Mouse (Mus musculus): ENCODE data around the gene Vwa3b. TPM values are rescaled to one million over a fixed set of nuclear protein-coding genes. Genes with fewer than 3 reads are reported as not detected.

Gene Vwa3b
- polyA plus RNA-seq, 1 experiment, result 0.04 TPM

DNA sequence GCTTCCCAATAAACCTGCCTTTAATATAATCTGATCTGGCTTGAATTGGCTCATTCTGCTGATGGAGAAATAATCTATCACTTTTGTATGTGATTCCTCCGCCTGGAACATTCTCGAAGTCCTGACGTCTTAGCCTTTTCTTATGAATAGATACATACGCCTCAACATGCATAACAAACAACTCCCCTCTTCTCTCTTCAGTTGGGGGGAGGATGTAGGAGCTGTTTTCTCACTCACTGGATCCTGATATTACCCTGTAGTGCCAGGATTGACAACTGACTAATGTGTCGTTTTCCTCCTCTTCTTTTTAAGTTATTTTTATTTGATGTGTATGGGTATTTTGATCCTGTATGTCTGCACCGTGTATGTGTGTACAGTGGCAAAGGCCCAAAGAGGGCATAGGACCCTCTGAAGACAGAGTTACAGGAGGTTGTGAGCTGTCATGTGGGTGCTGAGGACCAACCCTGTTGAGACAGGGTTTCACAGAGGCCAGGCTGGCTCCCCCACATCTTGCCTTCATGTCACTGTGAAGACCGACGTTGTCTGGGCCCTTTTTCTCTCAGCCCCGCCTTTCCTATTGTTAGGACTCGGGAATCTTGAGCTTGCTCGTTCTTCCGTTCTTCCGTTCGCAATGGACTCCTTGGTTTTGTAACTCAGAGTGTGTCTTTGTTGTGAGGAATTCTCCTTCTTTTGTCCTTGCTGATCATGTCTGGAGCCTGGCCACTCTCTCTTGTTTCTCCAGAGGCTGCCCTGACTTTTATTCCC, 39.8 kb upstream of the Vwa3b start:
- no peak overlapping the region for H3K27ac ChIP-seq (ENCODE audit: insufficient read depth, low read depth, low read length)
- no peaks in the 10 kb centered on the region for H3K36me3 ChIP-seq (ENCODE audit: control insufficient read depth, insufficient read depth, low read length)
- peaks cover 8% of the 10 kb centered on the region; the same call in 1 of the 2 replicates for H3K4me1 ChIP-seq (ENCODE audit: control insufficient read depth, insufficient read depth, insufficient read length, low read length)
- no peak overlapping the region for H3K4me3 ChIP-seq (ENCODE audit: low read depth, low read length)
- no peaks in the 10 kb centered on the region for H3K27me3 ChIP-seq (ENCODE audit: control insufficient read depth, insufficient read depth, low read length)
- no peak for TF ChIP-seq CTCF (IDR thresholded peaks at IDR 0.05; ENCODE audit: extremely low read depth, insufficient read length, insufficient replicate concordance, low read depth, low read length)
- no peak for TF ChIP-seq POLR2A (IDR thresholded peaks at IDR 0.05; ENCODE audit: low read depth, low read length)
- 77% methylated on average over 14 of the region's 14 CpGs for WGBS

DNA sequence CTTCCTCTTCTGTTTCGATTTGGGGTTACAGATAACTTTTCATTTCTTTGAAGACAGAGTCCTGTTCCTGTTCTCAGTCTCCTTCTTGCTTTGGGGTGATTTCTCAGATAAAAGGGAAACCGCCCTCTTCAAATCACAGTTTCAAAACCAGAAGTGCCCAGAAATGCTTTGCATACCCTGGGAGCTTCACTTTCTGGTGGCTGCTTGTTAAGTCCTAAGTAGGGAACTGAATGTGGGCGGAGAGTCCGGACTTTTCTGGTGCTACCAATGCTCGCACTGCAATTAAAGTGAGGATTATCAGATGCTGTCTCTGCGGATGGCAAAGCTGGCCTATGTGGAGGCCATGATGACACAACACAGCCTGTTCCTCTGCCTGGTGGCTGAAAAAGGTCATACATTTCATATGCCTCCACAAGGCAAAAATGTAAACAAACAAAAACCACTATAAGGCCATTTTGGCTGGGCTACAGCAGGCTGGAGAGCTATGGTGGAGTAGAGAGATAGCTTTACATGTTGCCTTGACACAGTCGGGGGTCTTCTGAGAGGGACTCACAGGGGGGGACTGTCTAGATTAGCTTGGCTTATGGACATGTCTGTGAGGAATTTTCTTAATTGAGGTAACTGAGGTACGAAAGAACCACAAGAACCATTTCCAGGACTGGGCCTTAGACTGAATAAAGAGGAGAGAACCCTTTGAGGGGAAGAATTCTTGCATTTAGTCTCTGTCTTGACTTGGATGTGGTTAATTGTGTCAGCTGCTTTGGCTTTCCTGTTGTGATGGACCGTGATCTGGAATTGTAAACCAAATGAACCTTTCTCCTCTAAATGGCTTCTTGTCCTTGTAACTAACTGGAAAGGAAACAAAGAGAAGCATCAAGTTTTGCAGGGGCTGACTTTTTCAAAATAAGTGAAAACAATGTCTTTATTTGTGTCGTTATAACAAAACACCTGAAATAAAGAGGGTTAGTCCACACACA, 38.9 kb upstream of the Vwa3b start:
- peaks cover 8% of the 10 kb centered on the region; the same call in 1 of the 2 replicates for H3K4me1 ChIP-seq (ENCODE audit: control insufficient read depth, insufficient read depth, insufficient read length, low read length)

GRCm38 (mm10) chr1:36988161-36988560, 38.2 kb upstream of the Vwa3b start:
- Histone ChIP-seq H3K27me3 (ENCODE audit: control insufficient read depth, insufficient read depth, low read length) (no peaks in the 10 kb centered on the region), H3K4me3 (ENCODE audit: low read depth, low read length) (no peak overlapping the region), H3K36me3 (ENCODE audit: control insufficient read depth, insufficient read depth, low read length) (no peaks in the 10 kb centered on the region), H3K27ac (ENCODE audit: insufficient read depth, low read depth, low read length) (no peak overlapping the region), H3K4me1 (ENCODE audit: control insufficient read depth, insufficient read depth, insufficient read length, low read length) (peaks cover 8% of the 10 kb centered on the region; the same call in 1 of the 2 replicates)
- WGBS, result 84% methylated on average over 6 of the region's 6 CpGs
- TF ChIP-seq POLR2A (IDR thresholded peaks at IDR 0.05; ENCODE audit: low read depth, low read length), result no peak

More for the DNA sequence above, 38.9 kb upstream of the Vwa3b start:
- Histone ChIP-seq H3K27ac (ENCODE audit: insufficient read depth, low read depth, low read length) (no peak overlapping the region), H3K4me3 (ENCODE audit: low read depth, low read length) (no peak overlapping the region), H3K36me3 (ENCODE audit: control insufficient read depth, insufficient read depth, low read length) (no peaks in the 10 kb centered on the region), H3K27me3 (ENCODE audit: control insufficient read depth, insufficient read depth, low read length) (no peaks in the 10 kb centered on the region)
- TF ChIP-seq POLR2A (IDR thresholded peaks at IDR 0.05; ENCODE audit: low read depth, low read length), result no peak
- TF ChIP-seq CTCF (IDR thresholded peaks at IDR 0.05; ENCODE audit: extremely low read depth, insufficient read length, insufficient replicate concordance, low read depth, low read length), result no peak
- 76% methylated on average over 10 of the region's 10 CpGs for WGBS

- Histone ChIP-seq H3K27me3 (ENCODE audit: control insufficient read depth, insufficient read depth, low read length) (no peaks in the 10 kb centered on the region), H3K4me3 (ENCODE audit: low read depth, low read length) (no peak overlapping the region), H3K36me3 (ENCODE audit: control insufficient read depth, insufficient read depth, low read length) (no peaks in the 10 kb centered on the region), H3K27ac (ENCODE audit: insufficient read depth, low read depth, low read length) (no peak overlapping the region), H3K4me1 (ENCODE audit: control insufficient read depth, insufficient read depth, insufficient read length, low read length) (peaks cover 8% of the 10 kb centered on the region; the same call in 1 of the 2 replicates)
- WGBS, result 74% methylated on average over 6 of the region's 6 CpGs
- TF ChIP-seq CTCF (IDR thresholded peaks at IDR 0.05; ENCODE audit: extremely low read depth, insufficient read length, insufficient replicate concordance, low read depth, low read length), result no peak
- no peak for TF ChIP-seq POLR2A (IDR thresholded peaks at IDR 0.05; ENCODE audit: low read depth, low read length)
Measured at GRCm38 (mm10) chr1:36988561-36988960, 37.8 kb upstream of the Vwa3b start.

- peaks cover 12% of the 10 kb centered on the region for H3K4me1 ChIP-seq (ENCODE audit: control insufficient read depth, insufficient read depth, insufficient read length, low read length)
- no peaks in the 10 kb centered on the region for H3K27me3 ChIP-seq (ENCODE audit: control insufficient read depth, insufficient read depth, low read length)
- 93% methylated on average over 5 of the region's 5 CpGs for WGBS
- no peaks in the 10 kb centered on the region for H3K36me3 ChIP-seq (ENCODE audit: control insufficient read depth, insufficient read depth, low read length)
- H3K4me3 ChIP-seq (ENCODE audit: low read depth, low read length), result no peak overlapping the region
- no peak overlapping the region for H3K27ac ChIP-seq (ENCODE audit: insufficient read depth, low read depth, low read length)
- no peak for TF ChIP-seq POLR2A (IDR thresholded peaks at IDR 0.05; ENCODE audit: low read depth, low read length)
- TF ChIP-seq CTCF (IDR thresholded peaks at IDR 0.05; ENCODE audit: extremely low read depth, insufficient read length, insufficient replicate concordance, low read depth, low read length), result no peak
Measured at GRCm38 (mm10) chr1:36994296-36994695, 32.1 kb upstream of the Vwa3b start.

GRCm38 (mm10) chr1:36995760-36996159, 30.6 kb upstream of the Vwa3b start:
- peaks cover 4% of the 10 kb centered on the region for H3K4me1 ChIP-seq (ENCODE audit: control insufficient read depth, insufficient read depth, insufficient read length, low read length)
- H3K27ac ChIP-seq (ENCODE audit: insufficient read depth, low read depth, low read length), result no peak overlapping the region
- H3K4me3 ChIP-seq (ENCODE audit: low read depth, low read length), result no peak overlapping the region
- TF ChIP-seq CTCF (IDR thresholded peaks at IDR 0.05; ENCODE audit: extremely low read depth, insufficient read length, insufficient replicate concordance, low read depth, low read length), result no peak
- TF ChIP-seq POLR2A (IDR thresholded peaks at IDR 0.05; ENCODE audit: low read depth, low read length), result no peak
- no peaks in the 10 kb centered on the region for H3K27me3 ChIP-seq (ENCODE audit: control insufficient read depth, insufficient read depth, low read length)
- WGBS, result 69% methylated on average over 6 of the region's 6 CpGs
- H3K36me3 ChIP-seq (ENCODE audit: control insufficient read depth, insufficient read depth, low read length), result no peaks in the 10 kb centered on the region
